Mouse (Mus musculus) kidney, adult 11 months (tissue): ENCODE results near the gene BC016579.

ENCODE experiments used
- DNase-seq: peaks from one replicate; pipeline ENCODE4 v3.0.0; 2022

Gene BC016579

GRCm38 (mm10) chr16:45640070-45640762, 13.7 kb downstream of the BC016579 start:
- DNase-seq: no peak

GRCm38 (mm10) chr16:45635826-45636225, 18.0 kb downstream of the BC016579 start:
- DNase-seq: no peak

DNA sequence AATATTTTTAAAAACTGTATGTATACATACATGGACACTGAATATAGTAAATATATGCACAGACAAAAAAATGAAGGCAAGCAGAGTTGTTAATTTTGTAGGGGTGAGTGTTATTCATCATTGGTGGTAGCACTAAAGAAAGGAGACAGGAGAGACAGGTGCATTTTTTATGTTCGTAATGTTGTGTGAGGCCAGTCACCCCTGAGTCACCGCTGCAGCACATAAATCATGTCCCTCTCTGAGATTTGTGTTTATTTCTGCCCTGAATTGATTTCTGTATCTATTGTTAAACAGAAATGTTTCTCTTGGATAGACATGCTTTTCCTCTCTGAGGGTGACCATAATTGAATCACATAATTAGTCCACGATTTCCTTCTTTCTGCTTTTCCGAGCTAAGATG, 21.4 kb downstream of the BC016579 start:
- DNase-seq: no peak

- DNase-seq: peak; percentile 33
Measured at GRCm38 (mm10) chr16:45630347-45630960, 23.4 kb downstream of the BC016579 start.

- DNase-seq: no peak
Measured at GRCm38 (mm10) chr16:45629497-45630105, 24.3 kb downstream of the BC016579 start.

- no peak for DNase-seq
Measured at GRCm38 (mm10) chr16:45625342-45625741, 28.5 kb downstream of the BC016579 start.

DNA sequence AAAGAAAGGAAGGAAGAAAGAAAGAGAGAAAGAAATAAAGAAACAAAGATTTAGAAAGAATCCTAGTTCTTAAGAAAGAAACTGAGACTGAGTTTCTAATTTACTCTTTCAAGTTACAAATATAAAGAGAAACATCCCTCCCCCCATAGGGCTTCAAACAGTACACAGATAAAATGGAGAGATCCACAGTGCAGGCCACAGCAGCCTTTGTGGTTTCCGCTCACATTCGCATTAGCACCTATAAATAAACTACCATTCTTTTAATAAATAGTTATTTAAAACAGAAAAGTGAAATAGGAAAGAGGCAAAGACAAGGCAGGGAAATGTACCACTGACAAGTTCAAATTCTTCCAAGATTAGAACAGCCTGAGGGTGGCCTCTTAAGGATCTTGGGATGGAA, 29.1 kb downstream of the BC016579 start:
- DNase-seq: no peak

DNA sequence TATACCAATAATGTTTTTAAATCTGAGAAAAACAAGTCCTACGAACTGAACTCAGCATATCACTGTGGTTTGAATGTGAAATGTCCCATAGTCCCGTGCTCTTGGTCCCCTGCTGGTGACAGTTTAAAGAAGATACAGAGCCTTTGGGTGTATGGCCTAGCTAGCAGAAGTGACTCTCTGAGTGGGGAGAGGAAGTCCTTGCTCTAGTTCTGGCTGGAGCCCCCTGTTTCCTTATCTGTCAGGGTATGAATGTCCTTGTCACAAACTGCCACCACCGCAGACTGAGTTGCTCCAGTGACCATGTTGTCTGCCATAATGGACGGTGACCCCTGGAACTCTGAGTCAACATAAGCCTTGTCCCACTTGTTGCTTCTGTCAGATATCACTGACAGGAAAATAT, 30.6 kb downstream of the BC016579 start:
- DNase-seq: no peak

GRCm38 (mm10) chr16:45619751-45620375, 34.0 kb downstream of the BC016579 start:
- DNase-seq: no peak

GRCm38 (mm10) chr16:45615944-45616343, 37.9 kb downstream of the BC016579 start:
- no peak for DNase-seq

- no peak for DNase-seq
Measured at GRCm38 (mm10) chr16:45613247-45613646, 40.6 kb downstream of the BC016579 start.

DNA sequence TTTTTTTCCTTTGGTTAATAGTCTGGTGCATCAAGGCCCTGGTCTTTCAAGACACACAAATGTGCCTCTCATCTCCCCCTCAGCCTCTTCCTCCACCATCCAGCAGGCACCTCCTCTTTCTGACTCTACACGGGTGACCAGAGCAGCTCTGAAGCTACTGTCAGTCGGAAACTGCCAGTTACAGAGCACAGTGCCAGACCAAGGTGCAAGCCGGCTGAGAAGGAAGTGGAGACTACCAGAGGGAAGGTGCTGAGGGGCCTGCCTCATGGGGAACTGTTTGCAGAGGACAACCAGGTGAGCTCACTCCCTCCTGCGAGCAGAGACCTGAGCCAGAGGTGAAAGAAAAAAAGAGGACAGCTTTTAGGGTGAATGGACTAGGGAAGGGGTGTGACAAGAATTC, 43.6 kb downstream of the BC016579 start, which contains the start of gene Gcsam:
Gene Gcsam (plus strand): TSS at position 114 of the 400 bp plus-strand sequence.
- DNase-seq: no peak

- DNase-seq: no peak
Measured at GRCm38 (mm10) chr16:45609300-45609699, 44.6 kb downstream of the BC016579 start.

GRCm38 (mm10) chr16:45608481-45608954, 45.4 kb downstream of the BC016579 start:
- peak; percentile 36 for DNase-seq

DNA sequence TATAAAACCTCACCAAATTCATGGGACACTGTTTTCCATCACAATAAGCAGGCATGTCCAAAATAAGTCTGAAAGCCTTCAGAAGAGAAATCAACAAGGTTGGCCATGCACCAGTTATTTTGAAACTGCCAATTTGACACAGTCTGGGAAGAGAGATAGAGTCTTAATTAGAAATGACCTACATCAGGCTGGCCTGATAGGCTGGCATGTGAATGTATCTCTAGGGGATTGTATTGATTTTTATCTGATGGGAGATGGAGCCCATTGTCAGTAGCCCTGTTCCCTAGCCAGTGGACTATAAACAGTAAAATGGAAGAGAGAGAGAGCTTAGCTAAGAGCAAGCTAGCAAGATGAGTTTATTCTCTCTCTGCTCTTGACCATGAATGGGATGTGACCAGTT, 58.4 kb downstream of the BC016579 start:
- DNase-seq: no peak

- DNase-seq: no peak
Measured at GRCm38 (mm10) chr16:45593656-45594055, 60.2 kb downstream of the BC016579 start.

GRCm38 (mm10) chr16:45582512-45582911, 71.4 kb downstream of the BC016579 start:
- DNase-seq: no peak

DNA sequence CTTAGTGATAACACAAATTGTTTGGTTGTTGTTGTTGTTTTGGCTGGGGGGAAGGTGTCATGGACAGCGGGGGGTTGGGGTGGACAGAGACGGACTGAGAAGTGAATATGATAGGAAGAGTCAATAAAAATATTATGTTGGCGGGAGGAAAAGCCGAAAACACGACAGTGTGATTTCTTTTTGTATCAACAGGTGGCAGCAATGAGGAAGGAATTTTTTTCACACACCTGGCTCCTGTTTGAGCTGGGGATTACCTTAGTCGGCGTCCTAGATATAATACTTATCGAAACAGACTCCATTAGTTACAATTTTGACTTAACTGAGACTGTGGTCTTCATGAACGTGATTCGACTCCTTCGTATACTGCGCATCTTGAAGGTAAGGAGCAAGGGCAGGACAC, 74.0 kb downstream of the BC016579 start:
- DNase-seq: no peak
